ENCODE assay signal across 15 mouse cellular contexts in the genomic region with DNA sequence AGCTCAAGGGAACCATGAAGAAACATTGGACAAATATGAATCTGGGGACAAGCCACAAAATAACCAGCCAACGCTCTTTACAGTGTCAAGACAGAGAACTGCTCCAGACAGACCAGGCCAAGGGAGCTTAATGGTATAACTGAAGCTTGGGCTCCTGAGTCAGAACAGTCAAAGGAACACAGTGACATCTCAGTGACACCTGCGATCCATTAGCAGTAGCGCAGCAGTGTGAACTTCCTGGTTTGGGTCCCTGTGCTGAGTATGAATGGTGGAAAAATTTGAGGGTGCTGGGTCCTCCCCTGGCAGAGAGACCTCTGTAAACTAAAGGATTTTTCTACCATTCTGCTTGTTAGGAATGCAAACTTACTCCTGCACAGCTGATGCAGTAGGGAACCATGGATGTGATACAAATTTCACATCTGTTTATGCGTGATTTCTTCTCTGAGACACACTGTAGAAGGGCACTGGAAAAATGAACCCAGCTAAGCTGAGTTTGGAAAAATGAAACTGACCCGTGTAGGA.
"Had no signal": no experiment of that assay in that cellular context is flagged by ENCODE, and none has a peak within 500 bp of the region (broad histone marks: within the 10 kb centered on the region; RNA-seq: fewer than 3 reads in every experiment).

No protein-coding gene starts in this region.

- H3K36me3 ChIP-seq: midbrain, embryonic 10.5 days; neural tube, embryonic 12.5 days had no signal

- H3K9me3 ChIP-seq: midbrain, embryonic 10.5 days; neural tube, embryonic 12.5 days had no signal

- H3K4me1 ChIP-seq: limb, embryonic 12.5 days; neural tube, embryonic 12.5 days had no signal

- H3K4me2 ChIP-seq: limb, embryonic 12.5 days; neural tube, embryonic 12.5 days had no signal

- H3K27me3 ChIP-seq: limb, embryonic 12.5 days had no signal

- H3K27ac ChIP-seq: kidney, postnatal 0 days; limb, embryonic 12.5 days; liver, embryonic 14.5 days; midbrain, embryonic 10.5 days; neural tube, embryonic 12.5 days; stomach, postnatal 0 days had no signal

- H3K4me3 ChIP-seq: limb, embryonic 12.5 days; midbrain, embryonic 10.5 days; myocyte; neural tube, embryonic 12.5 days had no signal

- DNase-seq: kidney, adult 9 months; kidney, postnatal 36 days; lung, adult 2 months; lung, postnatal 36 days; midbrain, embryonic 14.5 days; retina, postnatal 1 day; right cerebral cortex, postnatal 4 days had no signal

- H3K9ac ChIP-seq: limb, embryonic 12.5 days; liver, embryonic 14.5 days; neural tube, embryonic 12.5 days had no signal

- ATAC-seq: intestine, embryonic 16.5 days had no signal
